Mouse (Mus musculus): ENCODE data around the gene Glis3.

Glis3 gene

DNA sequence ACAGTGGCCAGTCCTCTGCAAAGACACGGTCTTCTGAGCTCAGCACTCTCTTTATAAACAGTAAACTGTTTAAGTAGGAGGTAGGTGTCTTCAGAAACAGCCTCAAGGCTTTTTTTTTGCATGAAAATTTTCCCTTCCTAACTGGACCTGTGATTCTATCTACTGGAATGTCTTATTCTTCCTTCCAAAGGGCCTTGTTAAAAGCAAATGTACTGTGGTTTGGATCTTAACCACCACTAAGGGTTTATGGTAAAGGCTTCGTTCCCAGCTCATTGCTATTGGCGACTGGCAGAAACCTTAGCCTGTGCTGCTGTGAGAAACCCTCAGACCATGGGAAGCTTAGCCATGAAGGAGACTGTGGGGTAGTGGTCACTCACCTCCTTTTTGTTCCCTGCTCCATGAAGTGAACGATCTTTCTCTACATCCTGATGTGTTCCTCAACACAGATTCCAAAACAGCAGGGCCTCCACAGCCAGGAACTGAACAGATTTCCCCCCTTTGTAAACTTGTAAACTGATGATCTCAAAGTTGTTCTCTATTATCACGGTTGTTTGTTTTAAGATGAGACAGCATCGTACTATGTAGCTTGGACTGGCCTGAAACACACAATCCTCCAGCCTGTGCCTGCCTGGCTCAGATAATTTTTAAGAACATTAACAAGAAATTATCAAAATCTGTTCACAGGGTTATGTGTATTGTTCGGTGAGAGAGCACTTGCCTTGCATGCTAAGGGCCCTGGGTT, 88.0 kb downstream of the Glis3 start:
- DNase-seq (ENCODE audit: low spot score), result no peak

DNA sequence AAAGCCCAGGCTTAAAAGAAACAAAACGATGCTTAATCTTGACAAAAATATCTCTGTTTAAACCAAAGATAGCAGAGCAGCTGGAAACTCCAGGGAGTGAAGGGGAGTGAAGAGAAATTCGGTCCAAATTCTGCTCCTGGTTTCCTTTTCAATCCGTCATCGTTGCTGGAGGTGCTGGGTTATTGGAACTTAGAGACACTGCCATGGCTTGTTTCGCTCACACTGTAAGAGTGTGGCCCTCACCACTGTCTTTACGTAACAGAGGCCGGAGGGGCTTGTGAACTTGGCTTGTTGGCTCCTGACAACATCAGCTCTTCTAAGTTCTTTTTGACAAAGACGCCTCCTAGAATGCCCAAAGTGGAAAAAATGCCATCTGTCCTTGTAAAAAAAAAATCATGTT, 99.4 kb downstream of the Glis3 start:
- no peak for DNase-seq (ENCODE audit: low spot score)

DNA sequence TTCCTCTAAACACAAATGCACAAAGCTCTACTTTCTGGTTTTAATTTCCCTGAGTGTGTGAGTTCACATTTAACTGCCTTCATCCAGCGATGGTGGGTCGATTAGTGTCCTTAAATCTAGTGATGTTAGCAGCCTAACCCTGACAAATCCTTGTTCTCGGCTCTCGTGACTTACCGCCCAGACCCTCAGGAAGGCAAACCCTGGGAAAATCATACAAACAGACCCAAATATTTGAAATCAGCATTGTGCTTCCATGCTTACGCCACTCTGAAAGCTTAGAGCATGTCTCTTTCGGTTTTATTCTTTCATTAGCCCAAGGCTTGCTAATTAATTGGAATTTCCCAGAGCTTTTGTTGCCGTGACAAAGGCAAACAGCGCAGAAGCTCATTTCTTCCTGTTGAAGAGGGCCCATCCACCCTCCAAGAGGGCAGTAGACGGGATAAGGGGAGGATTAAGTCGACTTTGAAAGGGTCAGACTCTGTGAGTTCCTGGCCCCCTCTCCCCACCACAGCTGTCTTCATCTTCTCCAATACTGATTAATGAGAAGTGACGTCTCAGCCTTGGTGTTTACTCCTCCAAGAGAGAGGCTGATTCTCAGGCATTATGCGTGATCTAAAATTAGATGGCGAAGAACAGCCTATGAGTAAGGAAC, 100.0 kb downstream of the Glis3 start:
- no peak for DNase-seq (ENCODE audit: low spot score)

DNA sequence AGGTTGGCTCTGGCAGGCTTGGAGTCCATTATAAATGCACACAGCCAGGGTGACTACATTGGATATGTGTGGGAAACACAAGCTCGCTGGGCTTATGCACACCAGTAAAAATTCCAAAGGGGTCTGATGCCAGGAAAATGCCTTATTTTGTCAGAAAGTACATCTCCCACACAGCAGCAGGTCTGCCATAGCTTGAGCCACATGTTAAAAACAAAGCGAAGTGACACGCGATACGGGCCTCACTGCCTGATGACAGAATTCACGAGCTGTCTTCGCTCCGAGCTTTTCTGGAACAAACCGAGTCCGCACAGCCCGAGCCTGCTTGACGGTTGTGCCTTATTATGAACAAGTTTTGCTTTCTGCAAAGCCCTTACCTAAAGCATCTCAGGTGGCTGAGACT, 102.9 kb downstream of the Glis3 start:
- DNase-seq (ENCODE audit: low spot score), result no peak

DNA sequence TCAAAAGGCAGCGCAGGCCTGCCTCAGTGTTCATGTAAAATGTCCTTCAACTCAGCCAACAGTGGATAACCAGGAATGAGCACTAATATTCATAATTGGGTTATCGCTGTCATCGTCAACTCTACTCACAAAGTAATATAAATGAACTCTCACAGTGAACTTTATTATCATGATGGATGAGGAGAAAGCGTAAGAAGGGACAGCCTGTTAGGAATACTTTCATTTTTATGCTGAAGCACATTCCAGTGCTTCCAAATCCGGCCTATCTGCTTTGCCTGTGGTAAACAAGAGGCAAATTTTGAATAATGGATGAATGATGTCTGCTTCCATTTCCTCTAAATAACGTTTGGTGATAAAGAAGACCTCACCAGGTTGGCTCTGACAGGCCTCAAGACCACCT, 103.3 kb downstream of the Glis3 start:
- no peak for DNase-seq (ENCODE audit: low spot score)

DNA sequence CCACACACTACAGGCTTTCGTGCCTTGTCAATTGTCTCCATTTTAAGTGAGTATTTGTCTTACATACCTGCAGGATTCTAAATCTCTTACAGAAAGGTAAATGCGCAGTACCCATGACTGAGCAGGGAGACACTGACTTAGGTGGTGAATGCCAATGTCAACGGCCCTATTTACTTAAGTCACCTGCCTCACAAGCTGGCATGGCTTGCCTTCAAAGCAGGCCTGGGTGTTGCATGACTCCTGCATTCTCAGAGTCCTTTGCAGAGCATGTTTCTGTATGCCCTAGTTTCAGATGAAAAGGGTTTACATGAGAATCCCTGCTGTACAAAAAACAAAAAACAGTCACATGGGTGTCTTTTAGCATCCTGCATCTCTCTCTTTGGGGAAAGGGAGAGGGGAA, 106.2 kb downstream of the Glis3 start:
- DNase-seq (ENCODE audit: low spot score), result no peak

DNA sequence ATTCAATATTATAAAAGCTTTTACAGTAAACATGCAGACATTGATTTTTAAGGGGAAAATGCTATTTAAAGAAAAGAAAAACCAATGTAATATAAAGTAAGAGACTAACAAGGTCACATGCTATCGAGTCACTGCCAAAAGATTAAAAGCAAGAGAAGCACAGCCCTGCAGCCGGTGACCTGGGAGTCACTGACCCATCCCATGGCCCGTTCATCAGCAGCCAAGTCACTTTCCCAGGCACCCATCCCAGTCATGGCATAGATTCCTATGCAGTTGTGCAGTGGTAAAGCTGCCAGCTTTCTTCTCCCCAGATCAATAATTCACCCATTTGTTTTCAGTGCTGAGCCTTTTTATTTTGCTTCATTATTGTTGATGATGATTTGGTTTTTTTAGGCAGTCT, 110.0 kb downstream of the Glis3 start:
- no peak for DNase-seq (ENCODE audit: low spot score)

DNA sequence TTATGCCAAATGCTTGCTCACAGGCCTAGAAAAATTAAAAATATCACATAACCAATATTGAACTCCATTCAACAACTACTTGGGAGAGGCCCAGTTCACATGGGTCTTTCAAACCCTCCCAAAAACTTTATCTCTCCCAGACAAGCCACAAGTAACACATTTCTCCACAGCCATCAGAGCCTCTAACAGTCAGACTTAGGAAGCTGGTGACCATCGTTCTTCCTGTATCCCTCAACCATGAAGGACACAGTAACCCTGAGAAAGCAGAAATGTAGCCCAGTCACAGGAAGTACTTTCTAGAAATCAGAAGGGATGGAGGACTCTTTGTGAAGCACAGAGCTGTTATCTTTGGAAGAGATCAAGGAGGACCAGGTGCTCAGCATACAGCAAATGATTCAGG, 112.8 kb downstream of the Glis3 start:
- no peak for DNase-seq (ENCODE audit: low spot score)

DNA sequence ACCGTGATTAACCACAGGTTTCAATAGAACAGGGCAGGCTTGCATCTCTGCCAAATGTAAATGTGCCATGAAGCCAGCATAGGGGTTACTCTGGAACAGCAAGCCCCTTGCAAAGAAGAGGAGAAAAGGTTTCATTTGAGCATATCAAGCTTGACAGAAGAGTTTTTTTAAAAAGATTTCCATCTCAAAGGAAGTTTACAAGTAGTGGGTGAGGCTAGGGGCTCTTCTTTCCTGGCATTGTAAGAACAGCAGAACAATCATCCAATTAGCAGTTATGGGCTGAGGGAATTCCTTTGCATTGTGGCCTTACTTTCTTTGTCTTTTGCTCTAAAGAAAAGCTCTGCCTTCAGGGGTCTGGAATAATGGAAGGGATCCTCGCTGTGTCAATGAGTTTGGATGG, 113.3 kb downstream of the Glis3 start:
- no peak for DNase-seq (ENCODE audit: low spot score)

DNA sequence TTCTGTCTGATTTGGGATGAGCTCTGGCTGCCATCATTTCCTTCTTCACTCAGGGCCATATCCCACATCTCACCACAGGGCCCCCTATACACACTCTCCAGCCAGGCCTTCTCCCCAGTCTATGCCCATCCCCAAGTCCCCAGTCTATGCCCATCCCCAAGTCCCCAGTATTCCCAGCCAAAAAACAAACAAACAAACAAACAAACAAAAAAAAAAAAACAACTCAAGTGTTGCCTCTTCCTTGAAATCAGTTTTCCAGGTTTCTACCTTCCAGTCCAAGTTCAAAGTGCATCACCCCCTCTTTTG, 118.2 kb downstream of the Glis3 start:
- DNase-seq (ENCODE audit: low spot score), result no peak

DNA sequence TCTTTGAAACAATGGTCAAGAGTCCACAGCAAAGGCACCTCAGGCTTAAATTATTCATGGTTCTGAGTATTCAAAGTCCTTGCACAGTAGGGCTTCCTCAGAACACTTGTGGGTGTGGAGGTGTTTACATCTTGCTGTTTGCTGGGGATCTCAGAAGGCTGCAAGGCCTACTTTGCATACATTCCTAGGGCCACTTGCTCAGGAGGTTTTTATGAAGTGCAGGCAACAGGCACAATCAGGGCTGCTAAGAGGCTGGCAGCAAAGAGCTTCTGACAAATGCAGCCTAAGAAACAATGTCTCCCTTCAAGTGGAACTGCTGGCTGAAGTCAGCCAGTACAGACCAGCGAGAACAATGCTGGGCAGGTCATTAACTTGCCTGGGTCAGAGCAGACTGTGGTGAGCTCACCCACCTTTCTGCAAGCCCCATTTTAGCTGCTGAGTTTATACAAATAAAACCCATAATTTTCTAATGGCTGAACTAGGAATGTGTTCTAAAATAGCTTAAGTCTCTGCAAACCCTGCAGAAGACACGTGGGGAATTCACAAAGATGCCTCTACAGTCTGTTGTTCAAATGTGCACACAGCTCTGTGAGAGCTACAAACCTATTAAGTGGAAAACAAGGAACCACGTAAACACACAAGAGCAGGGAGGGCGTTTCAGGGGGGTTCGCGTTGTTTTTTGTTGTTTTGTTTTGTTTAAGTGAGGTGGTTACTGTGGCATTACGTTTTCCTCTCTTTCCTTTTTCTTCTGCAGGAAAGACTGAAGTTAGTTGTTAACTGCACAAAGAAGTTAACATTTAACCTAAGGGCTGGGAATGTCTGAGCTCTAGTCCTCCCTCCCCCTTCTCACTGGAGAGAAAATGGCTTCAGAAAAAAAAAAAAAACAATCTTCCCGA, 118.8 kb downstream of the Glis3 start:
- no peak for DNase-seq (ENCODE audit: low spot score)

DNA sequence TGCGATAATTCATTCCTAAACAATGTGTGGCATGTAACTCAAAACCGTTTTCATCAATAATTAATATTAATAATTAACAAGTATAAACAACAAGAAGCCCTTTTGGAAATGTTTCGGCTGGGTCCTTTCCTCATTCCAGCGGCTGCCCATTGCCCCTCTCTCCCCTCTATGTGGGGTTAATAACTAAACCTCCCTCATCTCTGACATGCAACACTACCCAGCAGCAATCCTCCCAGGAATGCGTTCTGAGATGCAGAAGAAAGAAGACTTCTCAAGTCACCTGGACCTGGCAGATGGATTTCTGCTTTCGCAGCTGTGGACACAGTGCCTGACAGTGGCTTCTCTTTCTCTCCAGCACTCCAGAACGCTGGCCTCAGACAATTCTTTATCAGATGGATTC, 120.0 kb downstream of the Glis3 start:
- DNase-seq (ENCODE audit: low spot score), result no peak

DNA sequence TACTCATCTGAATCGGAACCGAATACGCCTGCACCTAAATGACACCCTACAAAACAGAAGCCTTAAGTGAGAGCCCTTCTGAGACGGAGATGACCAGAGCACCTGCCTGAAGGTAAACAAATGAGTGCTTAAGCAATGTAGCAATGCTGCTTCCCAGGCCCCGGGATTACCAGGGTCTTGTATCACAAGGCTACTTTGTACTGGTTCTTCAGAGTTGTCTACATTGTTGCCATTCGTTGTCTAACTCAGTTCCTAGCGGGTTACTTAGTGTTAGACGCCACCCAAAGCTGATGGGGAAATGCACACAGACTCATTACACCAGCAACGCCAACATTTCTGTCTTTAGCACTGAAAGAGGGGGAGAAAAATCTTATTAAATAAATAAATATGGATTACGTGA, 120.5 kb downstream of the Glis3 start:
- no peak for DNase-seq (ENCODE audit: low spot score)

DNA sequence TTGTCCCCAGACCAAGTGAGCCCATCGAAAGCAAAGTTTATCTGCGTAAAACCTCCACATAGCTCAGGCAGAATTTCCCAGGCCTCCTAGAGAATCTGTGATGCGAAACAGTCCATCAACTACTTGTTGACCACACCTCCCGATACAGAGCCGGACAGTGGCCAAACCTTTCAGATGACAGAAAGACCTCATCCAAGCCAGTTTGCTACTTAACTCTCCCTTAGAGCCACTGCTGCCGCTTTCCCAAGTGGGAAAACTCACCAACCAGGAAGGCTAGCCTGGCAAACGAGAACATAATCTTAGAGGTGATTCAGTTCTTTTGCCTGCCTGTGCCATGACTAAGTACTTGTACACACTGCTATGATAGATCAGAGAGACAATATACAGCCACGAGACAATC, 121.2 kb downstream of the Glis3 start:
- DNase-seq (ENCODE audit: low spot score), result peak; percentile 6

DNA sequence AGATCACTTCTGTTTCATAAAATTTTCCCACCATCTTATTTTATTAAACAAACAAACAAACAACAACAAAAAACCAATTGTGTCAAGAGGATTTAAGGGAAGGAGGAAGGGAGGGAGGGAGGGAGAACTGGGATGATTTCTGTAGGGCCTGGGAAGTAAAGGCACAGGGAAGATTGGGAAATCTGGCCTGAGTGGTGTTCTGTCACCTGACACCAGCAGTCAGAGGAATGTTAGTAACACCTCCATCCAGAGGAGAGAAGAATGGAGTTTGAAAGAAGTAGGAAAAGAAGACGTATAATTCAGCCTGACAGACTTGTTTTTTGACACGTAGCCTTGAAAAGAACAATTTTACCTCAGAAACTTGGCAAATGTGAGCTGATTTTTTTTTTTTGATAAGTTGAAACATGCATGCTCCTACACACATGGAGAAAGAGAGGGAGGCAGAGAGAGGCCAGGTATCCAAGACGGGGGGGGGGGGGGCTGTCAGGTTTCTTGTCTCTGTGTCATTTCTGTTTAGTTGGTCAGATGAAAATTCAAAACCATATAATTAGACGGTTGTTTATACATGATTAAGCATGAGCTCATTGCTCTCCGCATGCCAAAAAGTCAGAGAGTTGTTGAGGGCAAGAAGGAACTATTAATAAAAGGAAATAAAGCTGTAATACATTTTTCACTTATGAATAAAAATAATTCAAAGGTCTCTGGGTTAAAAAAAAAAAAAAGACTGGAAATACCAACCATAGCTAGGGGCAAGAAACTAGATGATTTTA, 122.1 kb downstream of the Glis3 start:
- no peak for DNase-seq (ENCODE audit: low spot score)

DNA sequence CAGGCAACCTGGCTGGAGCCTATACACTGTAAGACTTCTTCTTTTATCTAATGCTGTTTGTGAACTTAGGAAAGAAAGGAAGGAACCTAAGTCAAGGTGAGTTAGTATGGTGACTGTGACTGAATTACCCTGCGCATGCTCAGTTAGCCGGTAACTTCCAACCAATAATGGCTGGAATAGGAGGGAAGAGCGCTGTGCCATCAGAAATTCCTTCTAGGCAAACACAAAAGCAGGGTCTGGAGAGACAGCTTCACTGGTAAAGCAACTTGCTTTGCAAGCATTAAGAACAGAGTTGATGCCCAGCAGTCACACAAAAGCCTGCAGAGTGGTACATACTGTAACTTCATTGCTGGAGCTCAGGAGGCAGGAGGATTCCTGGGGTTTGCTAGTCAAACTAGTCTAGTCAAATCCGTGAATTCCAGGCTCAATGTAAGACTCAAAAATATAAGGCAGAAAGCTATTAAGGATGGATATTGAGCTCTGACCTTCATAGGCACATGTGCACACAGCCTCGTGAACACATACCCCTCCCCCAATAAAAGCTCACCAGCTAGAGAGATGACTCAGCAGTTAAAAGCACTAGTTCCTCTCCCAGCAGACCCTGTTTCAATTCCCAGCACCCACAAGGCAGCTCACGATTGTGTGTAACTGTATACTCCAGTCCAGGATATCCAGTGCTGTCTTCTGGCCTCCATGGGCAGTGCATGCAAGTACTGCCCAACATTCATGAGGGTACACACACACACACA, 124.5 kb downstream of the Glis3 start:
- no peak for DNase-seq (ENCODE audit: low spot score)

DNA sequence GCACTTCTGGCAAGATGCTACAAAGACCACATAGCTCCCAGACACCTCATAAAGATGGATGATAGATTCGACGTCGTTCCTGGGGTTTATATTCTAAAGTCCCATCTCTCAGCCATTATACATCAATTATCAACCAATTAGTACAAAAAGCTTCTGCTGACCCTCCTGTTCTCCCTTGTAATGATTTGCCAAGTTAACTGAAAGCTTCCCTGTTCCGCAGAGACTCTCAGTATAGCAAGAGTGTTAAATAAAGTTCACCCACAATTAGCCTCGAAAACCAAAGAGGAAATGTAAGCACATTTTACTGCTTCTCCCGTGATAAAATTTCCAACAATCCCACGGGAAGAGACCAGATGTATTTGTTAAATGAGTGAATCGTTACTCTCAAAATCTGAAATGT, 129.3 kb downstream of the Glis3 start:
- DNase-seq (ENCODE audit: low spot score), result no peak

DNA sequence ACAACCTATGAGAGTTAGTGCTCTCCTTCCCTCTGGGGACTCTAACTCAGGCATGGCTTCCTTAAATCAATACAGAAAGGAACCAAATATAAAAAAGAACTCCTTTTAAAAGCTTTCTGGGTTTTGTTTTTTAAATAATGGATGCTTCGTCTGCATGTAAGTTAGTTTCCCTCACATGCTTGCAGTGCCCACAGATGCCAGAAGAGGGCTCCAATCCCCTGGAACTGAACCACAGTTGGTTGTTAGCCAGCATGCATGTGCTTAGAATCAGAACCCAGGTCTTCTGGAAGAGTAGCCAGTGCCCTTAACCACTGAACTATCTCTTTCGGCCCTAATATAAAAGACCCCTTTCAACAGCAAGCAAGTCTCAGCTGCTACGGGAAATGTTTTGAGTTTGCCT, 132.9 kb downstream of the Glis3 start:
- DNase-seq (ENCODE audit: low spot score), result no peak

DNA sequence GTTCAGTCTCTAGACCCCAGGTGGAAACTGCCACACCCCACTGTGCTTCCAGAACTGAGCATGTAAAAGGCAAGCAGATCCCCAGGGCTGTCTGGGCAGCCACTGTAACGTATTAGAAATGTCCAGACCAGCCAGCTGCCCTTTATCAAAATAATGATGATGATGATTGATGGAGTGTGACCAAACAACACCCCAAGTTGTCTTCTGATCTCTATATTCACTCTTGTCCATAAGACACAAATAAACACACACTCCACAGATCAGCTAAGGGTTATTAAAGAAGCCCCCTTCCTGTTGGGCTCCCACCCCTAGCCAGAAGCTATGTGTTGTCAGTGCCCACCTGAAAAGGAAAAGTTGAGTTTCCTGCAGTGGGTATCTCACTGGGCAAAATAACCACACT, 134.4 kb downstream of the Glis3 start:
- DNase-seq (ENCODE audit: low spot score), result no peak

DNA sequence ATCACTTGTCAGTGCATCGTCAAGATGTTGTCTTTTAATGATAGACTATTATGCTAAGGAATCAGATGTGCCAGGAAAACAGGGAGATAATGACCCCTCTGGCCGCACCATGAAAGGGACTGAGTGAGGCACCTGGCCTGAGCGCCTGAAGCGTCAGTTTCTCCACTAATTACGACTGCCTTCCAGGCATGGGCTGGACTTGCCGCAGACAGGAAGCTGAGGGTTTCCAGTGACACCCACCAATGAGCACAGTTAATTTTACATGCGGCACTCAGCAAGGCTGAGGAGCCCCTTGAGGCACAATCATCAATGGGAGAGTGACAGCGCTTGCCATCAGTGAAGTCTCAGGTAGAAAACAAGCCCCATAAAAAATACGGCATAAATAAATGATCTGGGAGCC, 141.1 kb downstream of the Glis3 start:
- no peak for DNase-seq (ENCODE audit: low spot score)

DNA sequence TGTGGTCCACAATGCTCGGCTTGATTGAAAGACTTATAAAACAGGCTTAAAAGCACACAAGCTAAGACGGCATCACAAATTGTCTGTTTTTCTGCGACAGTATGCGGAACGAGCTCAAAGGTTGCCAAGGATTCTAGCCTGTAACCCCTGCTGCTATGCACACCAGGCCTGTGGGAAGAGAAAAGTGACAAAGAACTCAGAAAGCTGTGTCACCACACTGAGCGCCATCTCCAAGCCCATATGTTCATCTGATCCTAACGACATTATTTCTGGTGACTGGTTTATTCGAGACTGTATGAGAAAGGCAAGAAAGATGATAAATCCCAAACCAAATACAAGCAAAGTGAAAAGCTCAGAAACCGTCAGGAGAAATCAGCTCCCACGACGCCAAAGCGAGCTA, 144.9 kb downstream of the Glis3 start:
- DNase-seq (ENCODE audit: low spot score), result no peak

DNA sequence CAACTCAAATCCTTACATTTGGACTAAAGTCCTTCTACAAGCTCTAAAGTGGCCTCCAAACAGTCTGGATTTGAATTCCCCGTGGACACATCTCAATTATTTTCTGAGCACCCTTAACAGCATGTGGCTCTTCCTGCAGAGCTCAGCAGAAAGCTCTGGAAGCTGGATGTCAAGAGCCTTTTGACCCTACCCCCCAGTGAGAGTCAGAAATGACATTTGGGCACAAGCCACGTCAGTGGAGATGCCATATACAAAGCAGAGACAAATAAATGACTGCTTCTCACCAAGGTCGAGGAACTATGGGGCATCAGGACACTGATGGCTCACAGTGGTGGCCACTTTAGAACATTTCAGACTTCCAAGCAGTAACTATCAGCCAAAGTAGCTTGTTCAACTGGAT, 146.3 kb downstream of the Glis3 start:
- DNase-seq (ENCODE audit: low spot score), result no peak
